Mouse (Mus musculus) bone marrow, adult 2 months (tissue): ENCODE measurements at regions not wholly inside any gene's neighbourhood (a gene's known extent, or its start where the extent isn't known, plus 50 kb on each side); places are given as distances from the start of the nearest gene placed in this dataset.

Source experiments
- CTCF ChIP-seq: fragments of 200-500 bp; IDR thresholded peaks from 2 replicates; pipeline ENCODE4 v1.5.1; 2011; ENCODE audit warnings: low read length, control low read depth; ENCODE audit not compliant: control insufficient read depth, insufficient read depth
- POLR2A ChIP-seq: fragments of 200-500 bp; IDR thresholded peaks from 2 replicates; pipeline ENCODE4 v1.6.1; 2011; ENCODE audit warnings: low read depth, mild to moderate bottlenecking, control low read depth, low read length, borderline replicate concordance; ENCODE audit not compliant: control insufficient read depth

GRCm38 (mm10) chr2:78159877-78160485, 213.8 kb upstream of the Cwc22 start:
- TF ChIP-seq POLR2A (no peak), CTCF (no peak)
